Mouse (Mus musculus) spleen, adult 12 weeks (tissue): ENCODE measurements around the gene 5730507C01Rik.
"Not testable (repeated sequence)": the region's sequence is repeated elsewhere in the genome, so short reads cannot be mapped to it uniquely, and the experiment has no call there.

Experiments used
- DNase-seq: peaks from one replicate; pipeline ENCODE4 v3.0.0; 2022; ENCODE audit warnings: low spot score

5730507C01Rik gene

GRCm38 (mm10) chr12:18514171-18514570, at the start of gene 5730507C01Rik:
5730507C01Rik (plus strand) TSS chr12:18514510.
- no peak for DNase-seq

- not testable (repeated sequence) for DNase-seq
Observed at GRCm38 (mm10) chr12:18514616-18515015, 306 bp downstream of the 5730507C01Rik start.

GRCm38 (mm10) chr12:18515077-18515476, 767 bp downstream of the 5730507C01Rik start:
- not testable (repeated sequence) for DNase-seq
